Mouse (Mus musculus): Measurements from ENCODE around the gene Smim15. TPM values are rescaled to one million over a fixed set of nuclear protein-coding genes. Genes with fewer than 3 reads are reported as not detected.

Smim15 gene
- total RNA-seq, 2 experiments from 2014 or later, result 14.2 to 17.2 TPM

DNA sequence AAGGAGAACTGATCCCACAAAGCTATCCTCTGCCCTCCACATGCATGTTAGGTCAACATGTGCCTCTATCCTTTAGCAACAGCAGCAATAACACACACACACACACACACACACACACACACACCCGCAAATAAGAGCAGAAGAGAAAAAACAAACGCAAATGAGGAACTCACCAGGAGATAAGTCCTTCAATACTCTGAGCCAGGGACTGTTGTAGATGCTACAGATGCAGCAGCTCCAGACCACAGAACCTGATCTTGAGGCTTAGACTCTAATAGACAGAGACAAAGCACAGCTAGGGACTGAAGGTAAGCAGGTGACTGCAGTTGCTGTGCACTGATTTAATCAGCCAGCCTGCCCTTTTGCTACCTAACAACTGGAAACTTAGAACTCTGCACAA, 21.8 kb downstream of the Smim15 start:
- DNase-seq, result no peak
- no peak for TF ChIP-seq CTCF (IDR thresholded peaks at IDR 0.05)
- intact Hi-C loops (cut with DNase I), result no loop called here
- H3K4me3 ChIP-seq, result no peak overlapping the region
- no peak overlapping the region for H3K27ac ChIP-seq

- H3K27ac ChIP-seq, result no peak overlapping the region
- intact Hi-C loops (cut with DNase I), result no loop called here
- TF ChIP-seq CTCF (IDR thresholded peaks at IDR 0.05), result no peak
- DNase-seq, result no peak
- H3K4me3 ChIP-seq, result no peak overlapping the region
Observed at GRCm38 (mm10) chr13:108069151-108069550, 24.9 kb downstream of the Smim15 start.

DNA sequence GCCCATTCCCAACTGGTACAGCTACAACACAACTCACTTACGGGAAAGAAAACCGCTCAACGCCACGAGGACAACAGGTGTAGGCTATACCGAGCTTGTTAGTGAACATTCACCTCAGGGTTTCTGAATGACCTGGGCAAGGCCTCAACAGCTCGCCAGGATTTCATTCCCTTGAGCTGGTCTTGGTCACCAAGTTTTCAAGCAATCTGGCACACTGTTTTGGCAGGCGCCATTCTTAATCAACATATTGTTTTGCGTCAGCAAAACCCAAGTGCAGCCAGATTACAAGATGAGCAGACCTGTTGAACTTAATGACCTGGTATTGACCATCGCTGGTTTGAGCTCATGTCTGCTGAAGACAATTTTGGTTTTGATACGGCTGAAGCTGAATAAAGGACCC, 25.9 kb downstream of the Smim15 start:
- intact Hi-C loops (cut with DNase I), result no loop called here
- no peak overlapping the region for H3K27ac ChIP-seq
- H3K4me3 ChIP-seq, result no peak overlapping the region
- DNase-seq, result no peak
- TF ChIP-seq CTCF (IDR thresholded peaks at IDR 0.05), result no peak

DNA sequence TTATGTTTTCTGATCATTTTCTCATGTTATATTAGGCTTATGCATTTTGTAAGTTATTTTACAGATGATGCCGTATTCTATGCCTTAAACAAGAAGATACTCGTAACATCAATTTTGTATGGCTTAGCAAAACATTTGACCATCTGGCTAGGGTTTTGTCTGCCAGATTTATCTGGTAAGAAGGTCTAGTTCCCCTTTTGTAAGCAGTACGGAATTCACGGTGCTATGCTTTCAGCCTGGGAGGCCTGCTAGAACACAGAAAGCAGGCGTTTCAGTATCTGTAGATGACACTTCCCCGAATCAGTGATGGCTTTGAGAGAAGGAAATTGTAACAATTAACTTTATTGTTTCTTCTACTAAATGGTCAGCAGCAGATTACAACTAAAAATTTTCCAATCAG, 33.2 kb downstream of the Smim15 start:
- Histone ChIP-seq H3K4me3 (no peak overlapping the region), H3K27ac (no peak overlapping the region)
- intact Hi-C loops (cut with DNase I), result no loop called here
- TF ChIP-seq CTCF (IDR thresholded peaks at IDR 0.05), result no peak
- DNase-seq, result no peak

GRCm38 (mm10) chr13:108077901-108078300, 33.7 kb downstream of the Smim15 start:
- Histone ChIP-seq H3K4me3 (no peak overlapping the region), H3K27ac (no peak overlapping the region)
- intact Hi-C loops (cut with DNase I), result no loop called here
- TF ChIP-seq CTCF (IDR thresholded peaks at IDR 0.05), result no peak
- DNase-seq, result no peak

DNA sequence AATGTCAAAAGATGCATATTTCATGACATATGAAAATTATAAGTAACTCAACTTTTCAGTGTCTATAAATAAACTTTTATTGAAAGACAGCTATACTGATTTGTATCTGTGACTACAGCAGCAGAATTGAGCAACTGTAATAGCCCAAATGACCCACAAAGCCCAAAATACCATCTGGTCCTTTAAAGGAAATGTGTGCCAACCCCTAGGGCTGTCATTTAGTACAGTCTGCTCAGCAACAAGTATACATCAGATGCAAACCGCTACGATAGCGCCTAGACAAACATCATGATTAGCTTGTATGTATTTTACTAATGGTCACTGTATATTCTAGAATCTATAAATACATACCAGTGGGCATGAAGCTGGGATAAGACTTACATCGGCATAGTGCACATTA, 39.8 kb downstream of the Smim15 start:
- intact Hi-C loops (cut with DNase I), result no loop called here
- DNase-seq, result no peak
- Histone ChIP-seq H3K4me3 (no peak overlapping the region), H3K27ac (no peak overlapping the region)
- TF ChIP-seq CTCF (IDR thresholded peaks at IDR 0.05), result no peak

GRCm38 (mm10) chr13:108086036-108086435, 41.8 kb downstream of the Smim15 start:
- intact Hi-C loops (cut with DNase I), result no loop called here
- no peak overlapping the region for H3K27ac ChIP-seq
- H3K4me3 ChIP-seq, result no peak overlapping the region
- no peak for TF ChIP-seq CTCF (IDR thresholded peaks at IDR 0.05)
- DNase-seq, result no peak

DNA sequence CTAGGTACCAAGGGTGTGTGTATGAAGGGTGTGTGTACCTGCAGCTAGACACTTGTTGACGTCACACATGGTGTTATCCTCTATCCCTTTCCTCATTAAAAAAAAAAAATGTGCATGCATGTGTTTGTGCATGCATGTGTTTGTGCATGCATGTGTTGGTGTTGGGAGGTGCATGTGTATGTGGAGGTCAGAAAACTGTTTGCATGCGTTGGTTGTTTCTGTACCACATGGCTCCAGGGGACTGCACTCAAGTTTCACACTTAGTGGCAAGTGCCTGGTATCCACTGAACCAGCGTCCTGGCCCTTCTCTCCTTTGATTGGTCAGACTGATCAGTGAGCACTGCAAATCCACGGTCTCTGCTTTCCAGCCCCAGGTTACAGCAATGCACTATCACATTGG, 42.5 kb downstream of the Smim15 start:
- H3K27ac ChIP-seq, result no peak overlapping the region
- no peak overlapping the region for H3K4me3 ChIP-seq
- TF ChIP-seq CTCF (IDR thresholded peaks at IDR 0.05), result no peak
- intact Hi-C loops (cut with DNase I), result no loop called here
- no peak for DNase-seq

GRCm38 (mm10) chr13:108092290-108092689, 48.0 kb downstream of the Smim15 start:
- no peak for TF ChIP-seq CTCF (IDR thresholded peaks at IDR 0.05)
- H3K27ac ChIP-seq, result no peak overlapping the region
- DNase-seq, result no peak
- intact Hi-C loops (cut with DNase I), result no loop called here
- H3K4me3 ChIP-seq, result no peak overlapping the region

- no peak for DNase-seq
- TF ChIP-seq CTCF (IDR thresholded peaks at IDR 0.05), result no peak
- intact Hi-C loops (cut with DNase I), result no loop called here
- H3K4me3 ChIP-seq, result no peak overlapping the region
- no peak overlapping the region for H3K27ac ChIP-seq
Observed at GRCm38 (mm10) chr13:108094681-108095080, 50.4 kb downstream of the Smim15 start.

DNA sequence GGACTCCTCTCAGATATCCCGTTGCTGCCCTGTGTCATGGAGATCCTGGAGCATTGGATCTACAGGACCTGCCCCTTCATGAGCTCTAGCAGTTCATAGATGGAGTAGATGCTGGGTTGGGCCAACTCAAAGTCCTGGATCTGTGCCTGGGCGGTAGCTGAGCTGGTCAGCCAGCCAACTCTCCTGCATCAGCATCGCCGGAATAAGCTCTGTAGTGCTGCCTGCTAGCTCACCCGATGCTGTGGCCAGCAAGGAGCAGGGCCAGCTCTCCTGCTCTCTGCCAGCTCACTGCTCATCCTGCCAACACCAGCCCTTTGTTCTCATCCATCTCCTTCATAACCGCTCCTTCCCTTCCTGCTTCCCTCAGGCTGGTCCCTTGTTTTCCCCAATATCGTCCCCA, 51.4 kb downstream of the Smim15 start:
- no peak for TF ChIP-seq CTCF (IDR thresholded peaks at IDR 0.05)

DNA sequence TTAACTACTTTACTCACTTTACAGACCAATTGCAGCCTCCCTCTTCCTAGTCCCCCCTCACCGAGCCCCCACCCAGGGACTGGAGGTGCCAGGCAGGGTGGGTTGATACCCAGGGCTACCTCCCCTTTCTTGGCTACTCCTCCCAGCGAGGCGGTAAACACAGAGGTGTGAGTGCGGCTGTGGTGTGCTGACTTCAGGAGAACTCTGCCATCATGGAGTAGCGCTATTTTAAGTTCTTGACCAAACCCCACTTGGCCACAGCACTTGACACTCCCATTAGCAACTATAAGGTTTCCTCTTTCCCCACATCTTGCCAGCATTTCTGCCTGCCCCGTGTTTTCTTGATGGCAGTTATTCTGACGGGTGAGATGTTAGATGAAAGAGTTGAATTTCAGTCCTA, 52.2 kb downstream of the Smim15 start:
- no peak for TF ChIP-seq CTCF (IDR thresholded peaks at IDR 0.05)
- intact Hi-C loops (cut with DNase I), result no loop called here
- Histone ChIP-seq H3K27ac (peak overlapping the region; percentile 84), H3K4me3 (peak overlapping the region; percentile 62)
- DNase-seq, result peak; percentile 62

More for the DNA sequence above, 51.4 kb downstream of the Smim15 start:
- H3K4me3 ChIP-seq, result peak overlapping the region; percentile 24; the same call in 1 of the 2 replicates
- intact Hi-C loops (cut with DNase I), result no loop called here
- peak; percentile 81 for DNase-seq
- H3K27ac ChIP-seq, result no peak overlapping the region

Other genes starting within 250 kb of the Smim15 start
- gene Ndufaf2, start 114.2 kb downstream of the Smim15 start, total RNA-seq (2021), result 10 to 100 TPM; 13.4 to 20.2 TPM
- 1 to 10 TPM; 5.4 to 6.0 TPM for gene Ercc8, start 114.3 kb downstream of the Smim15 start, total RNA-seq (2021)
- under 1 TPM; 0.08 to 0.18 TPM for gene Elovl7, start 170.0 kb downstream of the Smim15 start, total RNA-seq (2021)

Data from gastrocnemius, adult 2 months (tissue).